Mouse (Mus musculus): ENCODE measurements around the gene Mov10l1. TPM values are rescaled to one million over a fixed set of nuclear protein-coding genes. Genes with fewer than 3 reads are reported as not detected.
A peak's percentile ranks its signal among the peaks of the same experiment; 100 is the strongest.

The Mov10l1 gene
- polyA plus RNA-seq, 1 experiment = 4.1 TPM

- H3K27me3 ChIP-seq (ENCODE audit: control insufficient read depth, insufficient read depth, low read length, poor library complexity, severe bottlenecking) = no peaks in the 10 kb centered on the region
- TF ChIP-seq CTCF (IDR thresholded peaks at IDR 0.05; ENCODE audit: low read depth, low read length) = no peak
- TF ChIP-seq EP300 (IDR thresholded peaks at IDR 0.05; ENCODE audit: insufficient read depth, low read depth, low read length) = no peak
- TF ChIP-seq POLR2A (IDR thresholded peaks at IDR 0.05; ENCODE audit: insufficient read depth, low read length) = no peak
- no peak overlapping the region for H3K4me3 ChIP-seq (ENCODE audit: low read depth, low read length)
- no peaks in the 10 kb centered on the region for H3K4me1 ChIP-seq (ENCODE audit: control insufficient read depth, insufficient read depth, low read length)
- no peak overlapping the region for H3K9ac ChIP-seq (ENCODE audit: low read depth, poor library complexity, severe bottlenecking)
- H3K27ac ChIP-seq (ENCODE audit: insufficient read depth, low read length) = no peak overlapping the region
- no peaks in the 10 kb centered on the region for H3K9me3 ChIP-seq (replicated peaks; ENCODE audit: control insufficient read depth, insufficient read depth, low read length, poor library complexity, severe bottlenecking)
- no peaks in the 10 kb centered on the region for H3K36me3 ChIP-seq (ENCODE audit: control insufficient read depth, insufficient read depth, low read length, poor library complexity, severe bottlenecking)
These were observed 37.8 kb downstream of the Mov10l1 start for GRCm38 (mm10) chr15:89020492-89020891.

DNA sequence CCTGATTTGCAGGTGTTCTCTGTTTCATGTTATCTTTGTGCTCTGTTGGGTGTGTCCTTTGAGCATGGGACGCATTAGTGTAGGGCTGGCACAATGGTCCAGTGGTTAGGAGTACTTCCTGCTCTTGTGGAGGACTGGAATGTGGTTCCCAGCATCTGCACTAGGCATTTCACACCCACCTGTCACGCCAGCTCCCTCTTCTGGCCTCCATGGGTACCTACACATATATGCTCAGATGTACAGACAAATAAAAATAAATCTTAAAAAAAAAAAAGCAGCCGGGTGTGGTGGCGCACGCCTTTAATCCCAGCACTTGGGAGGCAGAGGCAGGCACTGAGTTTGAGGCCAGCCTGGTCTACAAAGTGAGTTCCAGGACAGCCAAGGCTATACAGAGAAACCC lies 61.7 kb downstream of the Mov10l1 start:
- H3K27ac ChIP-seq (ENCODE audit: insufficient read depth, low read length) = no peak overlapping the region
- TF ChIP-seq POLR2A (IDR thresholded peaks at IDR 0.05; ENCODE audit: insufficient read depth, low read length) (no peak), EP300 (IDR thresholded peaks at IDR 0.05; ENCODE audit: insufficient read depth, low read depth, low read length) (no peak), CTCF (IDR thresholded peaks at IDR 0.05; ENCODE audit: low read depth, low read length) (peak; percentile 37)
- H3K9me3 ChIP-seq (replicated peaks; ENCODE audit: control insufficient read depth, insufficient read depth, low read length, poor library complexity, severe bottlenecking) = no peaks in the 10 kb centered on the region
- no peaks in the 10 kb centered on the region for H3K4me1 ChIP-seq (ENCODE audit: control insufficient read depth, insufficient read depth, low read length)
- H3K36me3 ChIP-seq (ENCODE audit: control insufficient read depth, insufficient read depth, low read length, poor library complexity, severe bottlenecking) = no peaks in the 10 kb centered on the region
- no peak overlapping the region for H3K9ac ChIP-seq (ENCODE audit: low read depth, poor library complexity, severe bottlenecking)
- no peak overlapping the region for H3K4me3 ChIP-seq (ENCODE audit: low read depth, low read length)
- no peaks in the 10 kb centered on the region for H3K27me3 ChIP-seq (ENCODE audit: control insufficient read depth, insufficient read depth, low read length, poor library complexity, severe bottlenecking)

DNA sequence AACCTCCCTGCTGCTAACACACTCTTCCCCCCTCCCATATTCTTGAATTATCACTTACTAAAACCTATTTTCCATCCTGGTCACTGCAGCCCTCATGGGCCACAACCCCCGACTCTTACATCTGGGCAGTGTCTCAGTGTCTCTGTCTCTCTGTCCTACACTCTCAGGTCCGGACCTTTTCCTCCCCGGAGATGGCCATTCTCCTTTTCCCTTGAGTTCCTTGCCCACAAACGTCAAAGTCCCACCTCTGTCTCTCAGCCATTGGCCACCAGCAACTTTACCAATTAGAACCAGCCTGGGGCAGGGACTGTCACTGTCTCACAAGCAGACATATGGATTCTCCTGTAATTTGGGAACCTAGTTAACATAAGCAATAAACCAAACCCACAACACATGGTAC lies 63.6 kb downstream of the Mov10l1 start:
- H3K27ac ChIP-seq (ENCODE audit: insufficient read depth, low read length) = no peak overlapping the region
- H3K4me3 ChIP-seq (ENCODE audit: low read depth, low read length) = no peak overlapping the region
- H3K4me1 ChIP-seq (ENCODE audit: control insufficient read depth, insufficient read depth, low read length) = no peaks in the 10 kb centered on the region
- H3K27me3 ChIP-seq (ENCODE audit: control insufficient read depth, insufficient read depth, low read length, poor library complexity, severe bottlenecking) = no peaks in the 10 kb centered on the region
- no peaks in the 10 kb centered on the region for H3K36me3 ChIP-seq (ENCODE audit: control insufficient read depth, insufficient read depth, low read length, poor library complexity, severe bottlenecking)
- no peaks in the 10 kb centered on the region; the same call in 1 of the 2 replicates for H3K9me3 ChIP-seq (replicated peaks; ENCODE audit: control insufficient read depth, insufficient read depth, low read length, poor library complexity, severe bottlenecking)
- TF ChIP-seq POLR2A (IDR thresholded peaks at IDR 0.05; ENCODE audit: insufficient read depth, low read length) (no peak), EP300 (IDR thresholded peaks at IDR 0.05; ENCODE audit: insufficient read depth, low read depth, low read length) (no peak), CTCF (IDR thresholded peaks at IDR 0.05; ENCODE audit: low read depth, low read length) (no peak)
- no peak overlapping the region for H3K9ac ChIP-seq (ENCODE audit: low read depth, poor library complexity, severe bottlenecking)

DNA sequence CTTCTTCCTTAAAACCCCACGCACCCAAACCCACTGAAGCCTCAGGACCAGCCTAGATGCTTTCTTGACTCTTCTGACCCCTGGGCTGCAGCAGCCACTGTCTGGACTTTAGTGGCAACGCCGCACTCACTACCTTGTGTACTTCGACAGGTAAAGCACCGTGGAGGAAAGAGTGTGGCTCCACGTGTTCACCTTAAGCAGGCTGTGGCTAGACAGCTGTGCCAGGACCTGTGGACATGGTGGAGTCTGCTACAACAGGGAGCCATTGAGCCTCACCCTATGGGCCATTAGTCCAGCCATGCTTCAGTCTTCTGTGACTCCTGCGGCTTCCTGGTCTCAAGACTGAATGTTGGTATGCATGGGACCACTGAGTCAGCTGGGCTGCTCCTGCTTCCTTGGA lies 72.0 kb downstream of the Mov10l1 start:
- H3K27me3 ChIP-seq (ENCODE audit: control insufficient read depth, insufficient read depth, low read length, poor library complexity, severe bottlenecking) = peaks cover 2% of the 10 kb centered on the region; the same call in 1 of the 2 replicates
- no peak overlapping the region for H3K4me3 ChIP-seq (ENCODE audit: low read depth, low read length)
- H3K27ac ChIP-seq (ENCODE audit: insufficient read depth, low read length) = no peak overlapping the region
- no peak overlapping the region for H3K9ac ChIP-seq (ENCODE audit: low read depth, poor library complexity, severe bottlenecking)
- H3K4me1 ChIP-seq (ENCODE audit: control insufficient read depth, insufficient read depth, low read length) = peaks cover 2% of the 10 kb centered on the region
- TF ChIP-seq EP300 (IDR thresholded peaks at IDR 0.05; ENCODE audit: insufficient read depth, low read depth, low read length) = no peak
- no peak for TF ChIP-seq CTCF (IDR thresholded peaks at IDR 0.05; ENCODE audit: low read depth, low read length)
- TF ChIP-seq POLR2A (IDR thresholded peaks at IDR 0.05; ENCODE audit: insufficient read depth, low read length) = no peak
- no peaks in the 10 kb centered on the region for H3K36me3 ChIP-seq (ENCODE audit: control insufficient read depth, insufficient read depth, low read length, poor library complexity, severe bottlenecking)
- H3K9me3 ChIP-seq (replicated peaks; ENCODE audit: control insufficient read depth, insufficient read depth, low read length, poor library complexity, severe bottlenecking) = no peaks in the 10 kb centered on the region; the same call in 1 of the 2 replicates

DNA sequence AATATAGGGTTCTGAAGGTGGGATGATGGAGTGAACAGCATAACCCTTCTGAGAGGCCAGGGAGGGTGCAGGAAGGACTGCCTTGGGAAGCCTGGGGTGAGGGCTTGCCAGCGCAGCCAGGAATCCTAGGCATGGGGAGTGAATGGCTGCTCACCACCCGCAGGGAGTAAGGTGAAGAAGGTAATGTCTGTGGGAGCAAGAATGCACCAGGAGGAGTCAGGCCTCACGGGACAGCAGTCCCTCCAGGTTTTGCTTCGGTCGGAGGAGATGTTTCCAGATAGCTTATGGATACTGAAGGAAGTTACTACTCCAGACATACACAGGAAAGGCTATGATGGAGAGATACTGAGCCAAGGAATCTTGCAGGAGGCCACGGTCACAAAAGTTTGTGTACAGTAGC lies 76.0 kb downstream of the Mov10l1 start:
- peak overlapping the region; percentile 62 for H3K9ac ChIP-seq (ENCODE audit: low read depth, poor library complexity, severe bottlenecking)
- peaks cover 2% of the 10 kb centered on the region; the same call in 1 of the 2 replicates for H3K27me3 ChIP-seq (ENCODE audit: control insufficient read depth, insufficient read depth, low read length, poor library complexity, severe bottlenecking)
- H3K36me3 ChIP-seq (ENCODE audit: control insufficient read depth, insufficient read depth, low read length, poor library complexity, severe bottlenecking) = no peaks in the 10 kb centered on the region
- TF ChIP-seq CTCF (IDR thresholded peaks at IDR 0.05; ENCODE audit: low read depth, low read length) (no peak), EP300 (IDR thresholded peaks at IDR 0.05; ENCODE audit: insufficient read depth, low read depth, low read length) (no peak), POLR2A (IDR thresholded peaks at IDR 0.05; ENCODE audit: insufficient read depth, low read length) (no peak)
- no peak overlapping the region for H3K27ac ChIP-seq (ENCODE audit: insufficient read depth, low read length)
- peaks cover 2% of the 10 kb centered on the region for H3K4me1 ChIP-seq (ENCODE audit: control insufficient read depth, insufficient read depth, low read length)
- no peak overlapping the region; the same call in 1 of the 2 replicates for H3K4me3 ChIP-seq (ENCODE audit: low read depth, low read length)
- no peaks in the 10 kb centered on the region for H3K9me3 ChIP-seq (replicated peaks; ENCODE audit: control insufficient read depth, insufficient read depth, low read length, poor library complexity, severe bottlenecking)

DNA sequence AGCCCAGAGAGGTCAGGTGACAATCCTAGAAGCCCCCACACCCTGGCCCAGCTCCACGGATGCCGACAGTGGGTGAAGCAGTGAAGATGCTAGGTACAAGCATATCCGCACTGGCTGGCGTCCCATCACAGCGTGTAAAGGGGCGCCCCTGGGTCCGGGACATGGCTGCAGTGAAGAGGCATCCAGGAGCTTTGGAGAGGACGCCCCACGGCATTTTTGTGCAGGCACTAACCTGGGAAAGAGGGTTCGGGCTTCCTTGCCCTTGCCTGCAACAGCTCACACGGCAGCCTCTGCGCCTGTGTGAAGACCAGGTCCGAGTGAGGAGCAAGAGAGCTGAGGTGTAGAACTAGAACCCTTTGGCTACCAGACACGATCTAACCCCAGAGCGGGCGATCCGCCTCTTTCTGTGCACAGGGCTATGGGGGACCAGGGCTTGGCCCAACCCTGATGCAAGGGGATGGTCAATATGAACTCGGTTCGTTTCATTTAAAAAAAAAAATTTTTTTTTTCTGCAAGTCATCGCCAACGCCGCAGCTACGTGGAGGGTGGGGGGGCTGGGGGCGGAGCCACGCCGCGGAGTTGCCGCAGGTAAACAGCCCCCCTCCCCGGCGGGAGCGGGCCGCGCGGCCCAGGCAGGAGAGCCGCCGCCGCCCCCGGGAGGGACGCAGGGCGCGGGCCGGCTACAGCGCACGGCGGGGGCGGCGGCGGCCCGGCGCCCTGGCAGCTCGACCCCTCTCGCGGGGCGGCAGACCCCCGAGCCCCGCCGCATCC lies 76.6 kb downstream of the Mov10l1 start, which contains the start of gene Panx2:
TSS of gene Panx2 (plus strand) at position 574 of the 771 bp plus-strand sequence.
- no peak within 1 kb of the TSS for H3K27ac ChIP-seq (ENCODE audit: insufficient read depth, low read length)
- no peaks in the 10 kb centered on the region for H3K9me3 ChIP-seq (replicated peaks; ENCODE audit: control insufficient read depth, insufficient read depth, low read length, poor library complexity, severe bottlenecking)
- peak within 1 kb of the TSS; percentile 62 for H3K9ac ChIP-seq (ENCODE audit: low read depth, poor library complexity, severe bottlenecking)
- H3K4me1 ChIP-seq (ENCODE audit: control insufficient read depth, insufficient read depth, low read length) = peaks cover 2% of the 10 kb centered on the region
- H3K36me3 ChIP-seq (ENCODE audit: control insufficient read depth, insufficient read depth, low read length, poor library complexity, severe bottlenecking) = no peaks in the 10 kb centered on the region
- TF ChIP-seq CTCF (IDR thresholded peaks at IDR 0.05; ENCODE audit: low read depth, low read length) = no peak
- TF ChIP-seq EP300 (IDR thresholded peaks at IDR 0.05; ENCODE audit: insufficient read depth, low read depth, low read length) = no peak
- no peak for TF ChIP-seq POLR2A (IDR thresholded peaks at IDR 0.05; ENCODE audit: insufficient read depth, low read length)
- H3K27me3 ChIP-seq (ENCODE audit: control insufficient read depth, insufficient read depth, low read length, poor library complexity, severe bottlenecking) = peaks cover 2% of the 10 kb centered on the region; the same call in 1 of the 2 replicates
- peak within 1 kb of the TSS; percentile 67 for H3K4me3 ChIP-seq (ENCODE audit: low read depth, low read length)

All from ES-Bruce4 (cell line).